Mouse (Mus musculus): ENCODE measurements around the gene Isg15. TPM values are rescaled to one million over a fixed set of nuclear protein-coding genes. Genes with fewer than 3 reads are reported as not detected.
A peak's percentile ranks its signal among the peaks of the same experiment; 100 is the strongest.
"Not testable (repeated sequence)": the region's sequence is repeated elsewhere in the genome, so short reads cannot be mapped to it uniquely, and the experiment has no call there.

The Isg15 gene
- polyA plus RNA-seq, 1 experiment from 2014 or later: 2.1 TPM

DNA sequence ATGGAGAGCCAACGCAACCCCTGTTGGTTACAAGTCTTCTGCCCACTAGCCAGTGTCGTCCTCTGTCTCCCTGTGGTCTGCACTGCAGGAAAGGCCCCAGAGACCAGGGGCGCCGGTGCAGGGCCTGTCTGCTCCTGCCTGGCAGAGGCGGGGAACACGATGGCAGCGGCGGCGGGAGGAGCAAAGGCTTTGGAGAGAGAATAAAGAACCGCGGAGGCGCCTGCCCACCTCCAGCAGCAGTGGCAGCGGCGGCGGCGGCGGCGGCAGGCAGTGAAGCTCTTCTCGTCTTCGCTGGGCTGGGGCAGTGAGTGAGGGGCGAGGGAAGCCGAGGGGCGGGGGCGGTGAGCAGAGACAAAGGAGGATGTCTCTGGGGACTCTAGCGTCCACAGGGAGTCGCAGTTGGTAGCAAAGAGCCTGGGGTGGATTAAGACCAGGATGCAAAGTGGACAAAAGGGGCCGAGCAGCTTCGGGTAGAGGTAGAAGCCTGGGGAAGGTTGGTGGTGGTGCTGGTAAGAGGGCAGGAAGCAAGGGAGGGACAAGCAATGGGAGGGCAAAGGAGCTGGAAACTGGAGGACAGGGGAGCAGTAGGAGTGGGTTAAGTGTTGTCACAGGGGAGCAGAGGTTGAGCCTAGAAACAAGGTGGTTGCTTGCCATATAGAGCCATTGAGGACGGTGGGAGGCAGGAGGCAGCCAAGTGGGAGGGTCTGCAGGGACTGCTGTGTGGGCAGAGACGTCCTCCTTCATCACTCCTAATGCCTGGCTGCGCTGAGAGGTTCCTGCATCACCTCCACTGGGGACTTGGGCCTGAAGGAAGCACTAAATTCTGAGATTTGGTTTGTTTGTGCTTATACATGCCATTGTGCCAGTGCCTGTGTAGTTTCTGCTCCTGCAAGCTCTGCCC, 14.4 kb downstream of the Isg15 start:
- 8% methylated on average over 31 of the region's 31 CpGs for WGBS
- no peaks in the 10 kb centered on the region for H3K9me3 ChIP-seq
- H3K4me2 ChIP-seq: peak overlapping the region; percentile 59
- H3K36me3 ChIP-seq: peaks cover 64% of the 10 kb centered on the region
- peak overlapping the region; percentile 74 for H3K9ac ChIP-seq
- H3K4me1 ChIP-seq: peaks cover 69% of the 10 kb centered on the region
- H3K27me3 ChIP-seq: no peaks in the 10 kb centered on the region
- peak overlapping the region; percentile 41 for H3K4me3 ChIP-seq
- H3K27ac ChIP-seq: peak overlapping the region; percentile 83
- ATAC-seq (ENCODE audit: insufficient number of reproducible peaks, insufficient read depth, low FRiP score, low TSS enrichment, low read depth): no peak

DNA sequence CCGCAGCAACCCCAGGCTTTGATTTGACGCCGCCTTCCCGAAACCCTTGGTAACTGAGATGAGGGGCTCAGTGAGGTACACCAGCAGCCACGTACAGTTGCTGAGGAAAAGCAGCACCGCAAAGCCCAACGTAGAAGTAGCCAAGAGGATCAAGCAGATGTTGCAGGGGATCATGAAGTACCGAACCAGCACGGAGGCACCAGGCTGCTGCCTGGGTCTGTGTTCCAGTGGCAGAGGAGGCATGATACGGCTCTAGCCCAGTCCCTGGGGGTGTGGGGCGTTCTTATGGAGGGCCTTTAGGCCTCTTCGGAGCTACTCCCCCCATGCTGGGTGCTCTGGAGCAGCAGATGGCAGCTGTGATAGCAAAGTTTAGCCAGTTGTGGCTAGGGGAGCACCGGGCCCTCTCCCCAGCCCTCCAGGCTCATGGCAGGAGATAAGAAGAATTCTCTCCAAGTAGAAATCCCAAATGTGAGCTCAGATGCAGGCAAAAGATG, 15.1 kb downstream of the Isg15 start:
- H3K9ac ChIP-seq: peak overlapping the region; percentile 74
- H3K27ac ChIP-seq: peak overlapping the region; percentile 83
- no peaks in the 10 kb centered on the region for H3K27me3 ChIP-seq
- peaks cover 66% of the 10 kb centered on the region for H3K4me1 ChIP-seq
- no peak for ATAC-seq (ENCODE audit: insufficient number of reproducible peaks, insufficient read depth, low FRiP score, low TSS enrichment, low read depth)
- 65% methylated on average over 13 of the region's 13 CpGs for WGBS
- H3K4me3 ChIP-seq: peak overlapping the region; percentile 41
- H3K4me2 ChIP-seq: peak overlapping the region; percentile 59
- no peaks in the 10 kb centered on the region for H3K9me3 ChIP-seq
- H3K36me3 ChIP-seq: peaks cover 60% of the 10 kb centered on the region

DNA sequence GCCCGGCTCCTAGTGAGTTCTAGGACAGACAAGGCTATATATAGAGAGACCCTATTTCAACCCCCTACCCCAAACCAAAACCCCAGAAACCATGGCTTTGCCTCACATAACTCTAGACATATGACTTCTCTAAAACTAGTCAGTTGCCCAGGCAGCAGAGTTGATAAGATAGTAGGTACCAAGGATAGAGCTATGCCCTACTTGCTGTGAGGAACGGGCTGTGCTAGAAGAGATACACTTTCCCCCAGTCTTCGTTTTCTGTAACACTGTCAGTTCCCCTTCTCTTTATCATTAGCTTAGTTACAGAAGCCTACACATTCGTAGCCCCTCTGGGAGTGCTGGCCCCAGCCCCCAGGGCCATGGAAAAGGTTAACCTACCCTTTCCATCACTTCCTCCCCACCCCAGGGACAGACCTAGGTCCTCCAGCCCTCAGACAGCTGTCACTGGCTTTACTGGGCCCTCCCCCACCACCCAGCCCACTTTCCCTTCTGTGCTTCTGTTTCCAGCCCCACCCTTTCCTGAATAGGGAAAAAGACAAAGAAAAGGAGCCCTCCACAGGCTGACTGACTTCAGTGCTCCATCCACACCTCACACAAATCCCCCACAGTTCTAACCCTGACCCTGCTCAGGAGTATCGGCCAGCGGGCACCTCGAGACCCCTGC, 16.2 kb downstream of the Isg15 start:
- peaks cover 64% of the 10 kb centered on the region for H3K36me3 ChIP-seq
- no peak for ATAC-seq (ENCODE audit: insufficient number of reproducible peaks, insufficient read depth, low FRiP score, low TSS enrichment, low read depth)
- WGBS: 85% methylated on average over 7 of the region's 7 CpGs
- peaks cover 55% of the 10 kb centered on the region for H3K4me1 ChIP-seq
- H3K9me3 ChIP-seq: no peaks in the 10 kb centered on the region
- peak overlapping the region; percentile 74; the same call in 1 of the 2 replicates for H3K9ac ChIP-seq
- H3K27me3 ChIP-seq: no peaks in the 10 kb centered on the region
- peak overlapping the region; percentile 41; the same call in 1 of the 2 replicates for H3K4me3 ChIP-seq
- H3K27ac ChIP-seq: no peak overlapping the region
- peak overlapping the region; percentile 59 for H3K4me2 ChIP-seq

DNA sequence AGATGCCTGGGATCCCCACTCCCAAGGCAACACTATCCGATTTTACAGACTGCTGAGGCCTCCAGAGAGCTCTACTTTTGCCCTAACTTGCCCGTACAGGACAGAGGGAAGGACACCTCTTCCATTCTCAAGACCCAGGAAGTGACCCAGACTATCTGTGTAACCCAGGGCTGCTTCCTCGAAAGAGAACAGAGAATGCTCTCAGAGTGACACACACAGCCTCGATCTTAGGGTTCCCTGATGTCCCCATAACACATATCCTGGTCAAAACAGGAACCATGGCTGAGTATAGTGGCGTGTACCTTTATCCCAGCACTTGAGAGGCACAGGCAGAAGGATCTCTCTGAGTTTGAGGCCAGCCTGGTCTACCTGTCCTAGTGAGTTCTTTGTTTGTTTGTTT, 16.9 kb downstream of the Isg15 start:
- H3K4me3 ChIP-seq: no peak overlapping the region
- H3K9ac ChIP-seq: 0 out of 2 replicates have a peak overlapping the region, but pooled peaks have one; percentile 21
- H3K27me3 ChIP-seq: no peaks in the 10 kb centered on the region
- WGBS: 78% methylated on average over 5 of the region's 5 CpGs
- no peak overlapping the region for H3K27ac ChIP-seq
- no peaks in the 10 kb centered on the region for H3K9me3 ChIP-seq
- ATAC-seq (ENCODE audit: insufficient number of reproducible peaks, insufficient read depth, low FRiP score, low TSS enrichment, low read depth): no peak
- H3K4me2 ChIP-seq: no peak overlapping the region
- H3K36me3 ChIP-seq: peaks cover 68% of the 10 kb centered on the region
- H3K4me1 ChIP-seq: peaks cover 48% of the 10 kb centered on the region

DNA sequence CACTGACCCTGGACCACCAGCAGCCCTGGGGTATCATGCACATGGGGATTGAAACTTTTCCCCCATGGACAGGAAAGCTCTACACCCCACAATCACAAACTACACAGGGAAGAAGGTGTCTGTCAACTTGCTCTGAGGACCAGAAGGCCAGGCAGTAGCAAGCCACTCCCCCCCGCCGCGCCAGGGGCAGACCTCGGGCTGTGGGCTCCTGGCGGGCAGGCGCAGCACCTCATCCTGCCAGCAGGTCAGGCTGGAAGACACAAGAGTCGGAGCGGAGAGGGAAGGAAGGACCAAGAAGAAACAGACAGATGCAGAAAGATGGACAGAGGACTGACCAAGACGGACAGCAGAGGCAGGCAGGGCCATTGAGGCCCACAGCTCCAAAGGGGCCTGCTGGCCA, 23.0 kb downstream of the Isg15 start:
- WGBS: 93% methylated on average over 9 of the region's 9 CpGs
- no peak for ATAC-seq (ENCODE audit: insufficient number of reproducible peaks, insufficient read depth, low FRiP score, low TSS enrichment, low read depth)
- Histone ChIP-seq H3K9ac (no peak overlapping the region), H3K4me2 (no peak overlapping the region), H3K9me3 (no peaks in the 10 kb centered on the region), H3K4me1 (no peaks in the 10 kb centered on the region), H3K27me3 (no peaks in the 10 kb centered on the region), H3K36me3 (peaks cover 95% of the 10 kb centered on the region), H3K27ac (no peak overlapping the region), H3K4me3 (no peak overlapping the region)

DNA sequence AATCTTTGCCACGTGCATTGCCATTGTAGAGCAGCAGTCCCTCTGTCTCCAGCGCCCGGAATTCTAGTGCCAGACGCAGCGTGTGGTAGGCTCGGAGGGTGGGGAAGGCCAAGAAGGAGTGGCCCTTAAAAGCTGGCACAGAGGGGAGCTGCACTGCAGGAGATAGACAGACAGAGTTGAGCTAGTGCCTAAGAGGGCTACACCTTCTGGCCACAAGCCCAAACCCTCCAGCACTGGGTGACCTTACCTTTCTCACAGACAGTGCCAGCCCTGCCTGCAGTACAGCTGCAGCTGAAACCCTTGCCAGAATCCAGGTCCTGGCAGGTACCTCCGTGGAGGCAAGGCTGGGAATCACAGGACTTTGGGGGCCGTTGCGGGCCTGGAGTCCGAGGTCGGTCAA, 28.8 kb downstream of the Isg15 start:
- Histone ChIP-seq H3K27me3 (no peaks in the 10 kb centered on the region), H3K36me3 (peaks cover 100% of the 10 kb centered on the region)

DNA sequence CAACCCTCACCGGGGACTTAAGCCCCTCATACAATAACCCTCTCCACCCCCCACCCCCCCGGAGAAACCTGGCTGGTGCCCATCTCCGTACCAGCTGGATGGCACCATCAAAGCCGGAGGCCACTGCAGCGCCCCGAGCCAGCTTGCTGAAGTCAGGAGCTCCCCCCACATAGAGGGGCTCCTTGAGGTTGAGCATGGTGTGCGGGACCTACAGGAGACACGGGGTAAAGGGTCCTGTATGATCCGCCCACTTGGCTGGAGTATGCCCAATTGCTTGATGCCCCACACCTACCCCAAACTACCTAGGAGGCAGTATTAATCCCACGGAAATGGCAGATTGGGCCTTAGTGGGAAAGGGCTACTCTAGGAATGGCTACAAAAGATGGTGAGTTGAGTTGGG, 31.5 kb downstream of the Isg15 start:
- 93% methylated on average over 10 of the region's 10 CpGs for WGBS
- H3K36me3 ChIP-seq: peaks cover 100% of the 10 kb centered on the region

More for the DNA sequence above, 28.8 kb downstream of the Isg15 start:
- 95% methylated on average over 11 of the region's 11 CpGs for WGBS
- Histone ChIP-seq H3K27ac (no peak overlapping the region), H3K4me1 (no peaks in the 10 kb centered on the region), H3K4me3 (no peak overlapping the region), H3K9ac (no peak overlapping the region), H3K4me2 (no peak overlapping the region), H3K9me3 (no peaks in the 10 kb centered on the region)
- no peak for ATAC-seq (ENCODE audit: insufficient number of reproducible peaks, insufficient read depth, low FRiP score, low TSS enrichment, low read depth)

DNA sequence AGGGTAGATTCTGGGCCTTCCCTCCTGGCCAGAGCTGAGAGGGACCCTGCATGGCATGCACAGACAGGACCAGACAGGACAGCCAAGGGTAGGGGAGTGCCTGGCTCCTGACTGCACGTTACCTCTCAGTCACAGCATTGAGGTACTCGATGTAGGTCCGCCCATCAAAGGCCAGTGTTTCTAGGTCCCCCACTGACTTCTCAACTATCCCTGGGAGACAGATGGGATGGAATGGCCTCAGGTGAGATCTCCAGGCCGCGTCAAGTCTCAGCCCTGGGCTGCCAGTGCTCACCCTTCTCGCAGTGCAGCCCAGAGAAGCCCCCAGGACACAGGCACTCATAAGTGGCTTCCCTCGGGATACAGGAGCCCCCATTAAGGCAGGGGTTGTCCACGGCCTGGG, 32.0 kb downstream of the Isg15 start:
- peaks cover 100% of the 10 kb centered on the region for H3K36me3 ChIP-seq

More for the DNA sequence above, 31.5 kb downstream of the Isg15 start:
- no peak overlapping the region for H3K9ac ChIP-seq
- no peak overlapping the region for H3K4me2 ChIP-seq
- no peak overlapping the region for H3K4me3 ChIP-seq
- no peaks in the 10 kb centered on the region for H3K27me3 ChIP-seq
- H3K27ac ChIP-seq: no peak overlapping the region
- no peak for ATAC-seq (ENCODE audit: insufficient number of reproducible peaks, insufficient read depth, low FRiP score, low TSS enrichment, low read depth)
- no peaks in the 10 kb centered on the region for H3K4me1 ChIP-seq
- H3K9me3 ChIP-seq: no peaks in the 10 kb centered on the region

DNA sequence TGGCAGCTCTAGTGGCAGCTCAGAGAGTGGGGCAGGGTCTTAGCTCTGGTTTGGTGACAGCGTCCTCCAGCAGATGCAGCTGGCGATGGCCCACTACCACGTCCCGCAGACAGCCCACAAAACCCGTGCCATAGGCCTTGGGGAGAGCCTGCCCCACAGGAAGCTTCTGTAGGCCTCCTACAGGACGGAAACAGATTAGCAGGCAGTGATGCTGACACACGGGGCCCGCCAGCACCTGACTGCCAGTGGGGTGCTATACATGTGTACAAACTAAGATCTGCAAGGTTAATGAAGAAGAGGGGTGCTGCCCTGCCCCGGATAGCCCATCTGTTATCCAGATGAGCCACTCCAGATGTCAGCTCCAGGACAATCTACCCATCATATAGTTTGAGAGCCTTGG, 34.1 kb downstream of the Isg15 start:
- H3K4me1 ChIP-seq: no peaks in the 10 kb centered on the region
- WGBS: 83% methylated on average over 9 of the region's 9 CpGs
- peaks cover 98% of the 10 kb centered on the region for H3K36me3 ChIP-seq
- no peak overlapping the region for H3K4me3 ChIP-seq
- H3K4me2 ChIP-seq: no peak overlapping the region
- ATAC-seq (ENCODE audit: insufficient number of reproducible peaks, insufficient read depth, low FRiP score, low TSS enrichment, low read depth): no peak
- H3K27ac ChIP-seq: no peak overlapping the region
- H3K27me3 ChIP-seq: no peaks in the 10 kb centered on the region
- H3K9ac ChIP-seq: no peak overlapping the region
- peaks cover 12% of the 10 kb centered on the region for H3K9me3 ChIP-seq

More for the DNA sequence above, 32.0 kb downstream of the Isg15 start:
- Histone ChIP-seq H3K4me2 (no peak overlapping the region), H3K4me1 (no peaks in the 10 kb centered on the region), H3K9me3 (no peaks in the 10 kb centered on the region), H3K27me3 (no peaks in the 10 kb centered on the region), H3K4me3 (no peak overlapping the region), H3K9ac (no peak overlapping the region), H3K27ac (no peak overlapping the region)
- 94% methylated on average over 8 of the region's 8 CpGs for WGBS
- no peak for ATAC-seq (ENCODE audit: insufficient number of reproducible peaks, insufficient read depth, low FRiP score, low TSS enrichment, low read depth)

DNA sequence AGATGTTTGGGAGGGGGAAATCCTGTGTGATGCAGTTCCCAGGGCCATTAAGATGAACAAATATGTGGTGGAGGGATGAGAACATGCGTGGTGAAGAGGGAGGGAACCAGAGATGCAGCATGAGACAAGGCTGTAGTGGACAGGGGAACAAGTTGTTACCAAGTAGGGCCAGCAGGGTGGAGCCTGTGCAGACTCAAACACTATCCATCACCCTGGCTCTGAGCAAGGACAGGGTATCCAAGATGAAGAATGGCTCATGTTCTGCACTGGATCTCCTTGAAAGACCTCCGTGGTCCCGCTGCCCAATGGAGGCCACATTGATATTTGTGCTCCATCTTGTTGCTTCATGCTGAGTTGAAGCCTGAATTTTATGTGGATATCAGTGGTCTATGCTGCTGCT, 45.8 kb downstream of the Isg15 start:
- Histone ChIP-seq H3K36me3 (no peaks in the 10 kb centered on the region), H3K4me1 (no peaks in the 10 kb centered on the region), H3K9me3 (peaks cover 16% of the 10 kb centered on the region), H3K27me3 (no peaks in the 10 kb centered on the region), H3K4me3 (no peak overlapping the region), H3K27ac (no peak overlapping the region), H3K9ac (no peak overlapping the region), H3K4me2 (no peak overlapping the region)
- ATAC-seq (ENCODE audit: insufficient number of reproducible peaks, insufficient read depth, low FRiP score, low TSS enrichment, low read depth): no peak
- WGBS: 93% methylated on average over 3 of the region's 3 CpGs

DNA sequence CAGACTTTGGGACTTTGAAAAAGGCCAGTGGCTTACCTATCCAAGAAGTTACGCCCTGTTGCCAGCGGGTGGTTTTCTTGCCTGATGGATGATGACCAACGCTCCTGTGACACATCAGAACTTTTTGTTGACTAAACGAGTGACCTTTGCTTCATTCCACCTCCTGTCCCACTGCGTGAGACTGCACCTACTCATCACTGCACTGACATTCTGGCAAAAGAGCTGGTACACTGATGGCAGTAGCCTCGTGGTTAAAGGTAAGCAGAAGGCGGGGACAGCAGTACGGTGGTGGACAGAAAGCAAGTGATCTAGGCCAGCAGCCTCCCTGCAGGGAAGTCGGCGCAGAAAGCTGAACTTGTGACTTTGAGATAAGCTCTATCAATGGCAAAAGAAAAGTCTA, 49.7 kb downstream of the Isg15 start:
- H3K27ac ChIP-seq; H3K4me3 ChIP-seq; H3K27me3 ChIP-seq; H3K36me3 ChIP-seq; ATAC-seq (ENCODE audit: insufficient number of reproducible peaks, insufficient read depth, low FRiP score, low TSS enrichment, low read depth); H3K9ac ChIP-seq; H3K4me1 ChIP-seq; H3K4me2 ChIP-seq; H3K9me3 ChIP-seq: not testable (repeated sequence)
- WGBS: 89% methylated on average over 10 of the region's 10 CpGs

Data from embryonic facial prominence, embryonic 13.5 days (tissue).